Mouse (Mus musculus): ENCODE results near the gene Olfr1449.
"Not testable (repeated sequence)": the region's sequence is repeated elsewhere in the genome, so short reads cannot be mapped to it uniquely, and the experiment has no call there.

The Olfr1449 gene

DNA sequence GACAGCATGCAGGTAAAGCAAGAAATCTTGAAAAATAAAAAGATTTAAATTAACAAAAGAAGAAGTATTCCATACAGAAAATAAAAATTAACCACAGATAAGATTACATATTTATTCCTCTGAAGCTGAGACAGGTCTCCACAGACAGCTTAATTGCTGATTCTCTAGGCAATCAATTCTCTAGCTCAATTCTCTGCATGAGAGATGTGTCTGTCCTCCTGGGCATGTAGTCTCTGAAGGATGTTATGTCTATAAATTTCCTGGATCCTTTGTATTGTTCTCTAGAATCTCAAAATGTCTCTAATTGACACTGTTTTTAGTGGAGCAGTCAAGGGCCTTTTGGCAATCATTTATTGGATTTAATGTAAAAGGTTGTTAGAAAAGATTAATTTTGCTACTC lies at the start of gene Olfr1449:
Gene Olfr1449 (plus strand): TSS at position 301 of the 400 bp plus-strand sequence.
- no peak for DNase-seq

DNA sequence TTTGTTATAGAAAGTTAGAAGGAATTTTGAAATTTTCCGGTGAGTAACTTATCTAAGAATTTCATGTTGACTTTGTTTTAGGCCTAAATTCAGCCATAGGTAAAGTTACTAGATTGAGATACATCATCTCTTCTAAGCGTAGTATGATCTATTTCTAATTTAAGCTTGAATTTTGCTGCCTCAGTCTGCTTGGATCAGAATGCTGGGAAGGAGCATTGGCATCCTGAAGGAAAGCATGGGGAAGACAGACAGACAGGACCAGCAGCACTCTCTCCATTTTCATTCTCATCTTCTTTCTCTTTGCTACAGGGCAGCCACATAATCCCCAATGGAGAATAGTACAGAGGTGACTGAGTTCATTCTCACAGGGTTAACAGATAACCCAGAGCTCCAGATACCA lies 47.1 kb upstream of the Olfr1449 start, which contains the start of gene Olfr1445:
Gene Olfr1445 (plus strand): TSS at position 301 of the 400 bp plus-strand sequence.
- no peak for DNase-seq

DNA sequence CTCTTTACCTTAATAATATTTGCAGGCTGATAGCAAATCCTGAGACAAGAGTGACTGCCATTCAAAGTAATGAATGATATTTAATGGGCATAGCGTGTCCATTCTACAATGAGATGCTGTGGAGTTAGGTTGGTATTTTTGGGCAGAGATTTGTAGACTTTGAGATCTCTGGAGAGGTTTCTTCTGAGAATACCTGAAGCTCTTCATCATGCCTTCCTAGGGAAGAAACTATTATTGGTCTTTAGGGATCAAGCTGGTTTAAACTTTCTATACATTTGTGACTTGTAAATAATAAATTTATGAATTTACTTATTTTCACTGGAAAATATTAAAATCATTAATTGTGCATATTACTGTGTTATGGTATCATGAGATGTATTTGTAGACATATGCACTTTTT lies 37.2 kb upstream of the Olfr1449 start, which contains the start of gene Olfr1446:
Gene Olfr1446 (minus strand): TSS at position 101 of the 400 bp plus-strand sequence.
- no peak for DNase-seq

DNA sequence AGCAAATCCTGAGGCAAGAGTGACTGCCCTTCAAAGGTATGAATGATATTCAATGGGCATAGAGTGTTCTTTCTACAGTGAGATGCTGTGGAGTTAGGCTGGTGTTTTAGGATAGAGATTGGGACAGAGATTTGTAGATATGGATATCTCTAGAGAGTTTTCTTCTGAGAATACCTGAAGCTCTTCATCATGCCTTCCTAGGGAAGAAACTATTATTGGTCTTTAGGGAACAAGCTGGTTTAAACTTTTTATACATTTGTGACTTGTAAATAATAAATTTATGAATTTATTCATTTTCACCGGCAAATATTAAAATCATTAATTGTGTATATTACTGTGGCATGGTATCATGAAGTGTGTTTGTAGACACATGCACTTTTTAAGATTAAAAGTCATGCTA lies 27.0 kb upstream of the Olfr1449 start, which contains the start of gene Olfr1447:
Gene Olfr1447 (minus strand): TSS at position 101 of the 400 bp plus-strand sequence.
- DNase-seq, result no peak

DNA sequence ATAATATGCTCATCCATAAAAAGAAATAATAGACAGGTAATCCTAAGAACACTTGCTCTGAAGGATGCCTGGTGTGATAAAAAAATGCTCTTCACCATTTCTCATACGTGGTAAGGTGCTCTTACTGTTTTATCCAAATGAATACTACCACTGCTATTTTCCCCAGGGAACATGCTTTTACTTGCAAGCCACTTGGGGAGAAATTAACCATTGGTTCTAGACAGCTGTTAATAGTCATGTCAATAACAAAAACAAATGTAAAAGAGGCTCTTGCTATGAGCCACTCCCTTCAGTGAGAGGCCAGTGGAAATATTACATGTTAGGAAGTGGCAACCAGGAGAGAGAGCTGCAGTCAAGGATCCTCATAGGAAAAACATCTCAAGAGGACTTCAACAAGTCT lies 6.3 kb upstream of the Olfr1449 start, which contains the start of gene Olfr1448:
Gene Olfr1448 (minus strand): TSS at position 101 of the 400 bp plus-strand sequence.
- no peak for DNase-seq

DNA sequence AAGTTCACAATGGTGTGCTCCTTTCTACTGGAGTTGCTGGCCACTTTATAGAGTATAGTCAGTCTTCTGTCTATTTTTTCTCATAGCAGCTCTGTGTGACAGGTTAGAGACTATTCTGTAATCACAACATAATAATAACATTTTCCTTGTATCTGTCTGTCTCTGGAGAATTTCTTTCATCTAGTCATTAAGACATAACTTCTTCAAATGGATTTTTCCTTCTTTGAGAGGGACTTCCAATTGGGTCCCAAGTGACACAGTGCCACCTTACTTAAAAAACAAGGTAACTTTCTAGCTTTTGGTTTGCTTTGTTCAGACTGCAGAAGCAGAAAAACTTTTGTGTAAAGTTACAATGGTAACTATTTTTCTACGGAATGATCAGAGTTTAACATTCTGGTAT lies 19.3 kb downstream of the Olfr1449 start, which contains the start of gene Olfr1450:
Gene Olfr1450 (plus strand): TSS at position 301 of the 400 bp plus-strand sequence.
- DNase-seq, result no peak

DNA sequence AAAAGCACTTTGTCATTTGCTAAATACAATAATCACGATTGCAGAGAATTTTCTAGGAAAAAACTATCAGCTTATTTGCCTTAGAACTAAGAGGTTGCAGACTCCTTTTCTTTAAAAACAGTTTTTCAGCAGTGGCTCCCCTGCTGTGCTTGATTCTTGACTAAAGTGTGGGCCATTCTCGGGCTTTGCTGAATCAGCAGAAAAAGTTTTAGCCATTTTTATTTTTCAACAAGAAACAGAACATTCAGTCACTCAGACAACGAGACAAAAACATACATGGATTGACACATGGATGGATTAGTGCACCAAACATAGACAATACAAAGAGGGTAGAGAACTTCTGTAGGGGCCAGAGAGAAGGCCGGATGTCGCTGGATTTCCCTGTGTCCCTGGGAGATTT lies 39.4 kb downstream of the Olfr1449 start:
- DNase-seq, result not testable (repeated sequence)

Measured in kidney, adult 18-20 months (tissue).